Mouse (Mus musculus) bone marrow macrophage, adult 2 months (primary cell): ENCODE measurements around the gene Gdpgp1. TPM values are rescaled to one million over a fixed set of nuclear protein-coding genes. Genes with fewer than 3 reads are reported as not detected.
A peak's percentile ranks its signal among the peaks of the same experiment; 100 is the strongest.

Experiments
- H3K27ac ChIP-seq: 2 replicates; pipeline ENCODE4 v1.5.1; 2012; ENCODE audit warnings: low read depth, low read length; ENCODE audit not compliant: insufficient read depth
- H3K4me1 ChIP-seq: 2 replicates; pipeline ENCODE4 v1.6.1; 2012; ENCODE audit warnings: low read length; ENCODE audit not compliant: control insufficient read depth, insufficient read depth
- H3K4me3 ChIP-seq: 2 replicates; pipeline ENCODE4 v1.5.1; 2012; ENCODE audit warnings: mild to moderate bottlenecking, low read length, moderate library complexity; ENCODE audit not compliant: insufficient read depth
- CTCF ChIP-seq: IDR thresholded peaks from 2 replicates; pipeline ENCODE4 v1.5.1; 2012; ENCODE audit warnings: low read depth, mild to moderate bottlenecking, low read length, moderate library complexity
- POLR2A ChIP-seq: IDR thresholded peaks from 2 replicates; pipeline ENCODE4 v1.6.1; 2012; ENCODE audit warnings: mild to moderate bottlenecking, low read depth, low read length, borderline replicate concordance
- polyA plus RNA-seq: library from polyadenylated mRNA; stranded (reverse); fragments of >200 nt; gene quantifications from 2 replicates; pipeline ENCODE4 v1.2.4, GENCODE M21; 2012; ENCODE audit not compliant: missing spikeins, insufficient read depth, insufficient read length

The Gdpgp1 gene
- polyA plus RNA-seq, 1 experiment = 3.5 TPM

GRCm38 (mm10) chr7:80189147-80189933 lies 43.3 kb upstream of the Gdpgp1 start:
- H3K27ac ChIP-seq = no peak overlapping the region
- no peak overlapping the region for H3K4me3 ChIP-seq
- H3K4me1 ChIP-seq = peaks cover 22% of the 10 kb centered on the region
- no peak for TF ChIP-seq POLR2A
- TF ChIP-seq CTCF = no peak

GRCm38 (mm10) chr7:80191455-80191854 lies 41.2 kb upstream of the Gdpgp1 start:
- H3K27ac ChIP-seq = peak overlapping the region; percentile 92; the same call in 1 of the 2 replicates
- H3K4me3 ChIP-seq = no peak overlapping the region
- H3K4me1 ChIP-seq = peaks cover 15% of the 10 kb centered on the region
- TF ChIP-seq CTCF = no peak
- TF ChIP-seq POLR2A = no peak

GRCm38 (mm10) chr7:80192226-80193061 lies 40.2 kb upstream of the Gdpgp1 start:
- TF ChIP-seq POLR2A = peak; percentile 14; the same call in 1 of the 2 replicates
- no peak for TF ChIP-seq CTCF
- H3K4me1 ChIP-seq = peaks cover 15% of the 10 kb centered on the region
- H3K27ac ChIP-seq = peak overlapping the region; percentile 92
- H3K4me3 ChIP-seq = peak overlapping the region; percentile 60

- TF ChIP-seq POLR2A (no peak), CTCF (no peak)
- Histone ChIP-seq H3K4me3 (no peak overlapping the region), H3K27ac (no peak overlapping the region), H3K4me1 (peaks cover 20% of the 10 kb centered on the region)
Measured at GRCm38 (mm10) chr7:80193941-80194739, 38.5 kb upstream of the Gdpgp1 start.

GRCm38 (mm10) chr7:80195146-80195545 lies 37.5 kb upstream of the Gdpgp1 start:
- no peak overlapping the region for H3K27ac ChIP-seq
- TF ChIP-seq CTCF = no peak
- no peak for TF ChIP-seq POLR2A
- no peak overlapping the region for H3K4me3 ChIP-seq
- peaks cover 21% of the 10 kb centered on the region for H3K4me1 ChIP-seq

GRCm38 (mm10) chr7:80195576-80196263 lies 36.9 kb upstream of the Gdpgp1 start:
- Histone ChIP-seq H3K27ac (no peak overlapping the region), H3K4me3 (no peak overlapping the region), H3K4me1 (peaks cover 21% of the 10 kb centered on the region)
- TF ChIP-seq CTCF (no peak), POLR2A (no peak)

- Histone ChIP-seq H3K4me1 (peaks cover 11% of the 10 kb centered on the region), H3K4me3 (peak overlapping the region; percentile 96; the same call in 1 of the 2 replicates), H3K27ac (no peak overlapping the region)
- TF ChIP-seq CTCF = no peak
- no peak for TF ChIP-seq POLR2A
Measured at GRCm38 (mm10) chr7:80197371-80197770, 35.3 kb upstream of the Gdpgp1 start.

- Histone ChIP-seq H3K27ac (peak overlapping the region; percentile 33), H3K4me3 (peak overlapping the region; percentile 96), H3K4me1 (peaks cover 16% of the 10 kb centered on the region)
- TF ChIP-seq CTCF (no peak), POLR2A (no peak)
Measured at GRCm38 (mm10) chr7:80197941-80198778, 34.5 kb upstream of the Gdpgp1 start.
